Mouse (Mus musculus): Measurements from ENCODE around the gene Elmo1. TPM values are rescaled to one million over a fixed set of nuclear protein-coding genes. Genes with fewer than 3 reads are reported as not detected.

The Elmo1 gene
- polyA plus RNA-seq, 1 experiment, result 56.1 TPM

DNA sequence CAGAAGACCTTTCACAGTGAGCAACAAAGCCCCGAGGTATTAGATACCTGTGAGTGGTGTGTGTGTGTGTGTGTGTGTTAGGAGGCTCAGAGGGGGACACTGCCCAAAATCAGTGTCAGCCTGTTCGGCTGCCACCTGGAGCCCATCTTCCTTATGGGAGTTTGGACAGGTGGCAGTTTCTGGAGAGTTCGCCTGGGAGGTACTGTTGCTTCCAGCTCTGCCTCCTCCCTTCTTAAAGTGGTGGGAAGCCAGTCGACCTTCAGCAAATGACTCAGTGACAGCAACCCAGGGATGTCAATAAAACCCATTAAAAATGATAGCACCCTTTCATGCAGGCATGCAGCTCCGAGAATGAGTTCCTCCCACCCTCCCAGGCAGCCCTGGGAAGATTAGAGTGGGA lies 506.9 kb downstream of the Elmo1 start:
- Histone ChIP-seq H3K4me3 (ENCODE audit: insufficient read depth, low read length) (no peak overlapping the region), H3K4me1 (ENCODE audit: control insufficient read depth, insufficient read depth, low read length) (peaks cover 15% of the 10 kb centered on the region), H3K27ac (ENCODE audit: insufficient read depth, low read length) (peak overlapping the region; percentile 48; the same call in 1 of the 2 replicates)
- TF ChIP-seq POLR2A (IDR thresholded peaks at IDR 0.05; ENCODE audit: extremely low read depth, insufficient read depth, low read length) (no peak), CTCF (IDR thresholded peaks at IDR 0.05; ENCODE audit: extremely low read depth, insufficient read depth, low read length) (no peak)

DNA sequence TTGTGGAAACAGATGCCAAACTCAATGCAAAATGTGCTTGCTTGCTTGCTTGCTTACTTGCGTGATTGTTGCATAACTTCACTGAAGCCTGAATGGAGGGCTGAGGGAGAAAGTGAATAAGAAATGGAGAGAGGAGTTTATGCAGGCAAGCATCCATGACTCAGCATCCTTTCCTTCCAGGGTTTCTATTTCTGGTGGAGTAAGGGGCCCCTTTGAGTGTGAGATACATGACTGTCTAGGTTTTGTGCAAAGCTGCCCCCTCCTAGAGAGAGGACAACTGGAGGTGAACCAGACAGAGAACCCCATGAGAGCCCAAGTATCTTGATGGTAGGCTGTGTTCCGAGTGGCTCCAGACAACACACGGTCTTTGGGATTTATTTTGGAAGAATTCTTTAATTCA lies 508.2 kb downstream of the Elmo1 start:
- H3K27ac ChIP-seq (ENCODE audit: insufficient read depth, low read length), result peak overlapping the region; percentile 94
- no peak overlapping the region for H3K4me3 ChIP-seq (ENCODE audit: insufficient read depth, low read length)
- peaks cover 15% of the 10 kb centered on the region for H3K4me1 ChIP-seq (ENCODE audit: control insufficient read depth, insufficient read depth, low read length)
- TF ChIP-seq CTCF (IDR thresholded peaks at IDR 0.05; ENCODE audit: extremely low read depth, insufficient read depth, low read length) (no peak), POLR2A (IDR thresholded peaks at IDR 0.05; ENCODE audit: extremely low read depth, insufficient read depth, low read length) (no peak)

DNA sequence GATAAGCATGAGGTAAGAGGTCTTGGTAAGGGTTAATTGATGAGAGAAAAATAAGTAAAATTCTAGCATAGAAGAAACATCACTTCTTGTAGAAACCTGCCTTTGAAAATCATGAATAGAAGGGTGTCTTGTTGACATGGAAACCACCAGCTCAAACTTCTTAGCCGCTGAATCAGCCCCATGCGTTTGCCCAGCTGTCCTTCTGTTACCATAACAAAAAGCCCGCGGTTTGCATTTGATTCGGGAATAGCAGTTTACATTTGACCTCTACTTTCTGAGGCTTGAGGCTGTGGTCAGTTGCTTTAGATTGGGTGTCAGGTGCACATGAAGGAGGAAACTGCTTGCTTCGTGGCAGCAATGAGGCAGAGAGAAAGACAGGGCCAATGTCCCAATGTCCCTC lies 509.9 kb downstream of the Elmo1 start:
- Histone ChIP-seq H3K27ac (ENCODE audit: insufficient read depth, low read length) (peak overlapping the region; percentile 54), H3K4me3 (ENCODE audit: insufficient read depth, low read length) (no peak overlapping the region), H3K4me1 (ENCODE audit: control insufficient read depth, insufficient read depth, low read length) (peaks cover 15% of the 10 kb centered on the region)
- no peak for TF ChIP-seq CTCF (IDR thresholded peaks at IDR 0.05; ENCODE audit: extremely low read depth, insufficient read depth, low read length)

DNA sequence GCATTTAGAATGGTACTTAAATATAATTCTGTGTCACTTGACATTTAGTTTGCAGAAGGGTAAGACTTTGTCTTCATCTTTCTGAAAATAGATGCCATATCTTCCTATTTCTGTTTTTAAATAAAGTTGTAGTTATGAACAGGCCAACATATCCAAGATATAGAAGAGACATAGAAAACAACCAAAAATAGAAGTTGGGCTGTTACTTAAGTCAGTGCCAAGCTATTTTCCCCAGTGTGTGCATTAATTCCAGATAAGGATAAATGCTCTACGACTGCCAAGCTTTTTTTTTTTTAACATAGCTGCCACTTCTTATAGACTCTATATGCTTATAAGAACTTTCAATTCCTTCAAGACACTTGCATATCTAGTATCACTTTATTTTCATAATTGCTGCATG lies 511.0 kb downstream of the Elmo1 start:
- Histone ChIP-seq H3K4me1 (ENCODE audit: control insufficient read depth, insufficient read depth, low read length) (peaks cover 15% of the 10 kb centered on the region), H3K4me3 (ENCODE audit: insufficient read depth, low read length) (no peak overlapping the region), H3K27ac (ENCODE audit: insufficient read depth, low read length) (no peak overlapping the region)
- TF ChIP-seq CTCF (IDR thresholded peaks at IDR 0.05; ENCODE audit: extremely low read depth, insufficient read depth, low read length) (no peak), POLR2A (IDR thresholded peaks at IDR 0.05; ENCODE audit: extremely low read depth, insufficient read depth, low read length) (no peak)

DNA sequence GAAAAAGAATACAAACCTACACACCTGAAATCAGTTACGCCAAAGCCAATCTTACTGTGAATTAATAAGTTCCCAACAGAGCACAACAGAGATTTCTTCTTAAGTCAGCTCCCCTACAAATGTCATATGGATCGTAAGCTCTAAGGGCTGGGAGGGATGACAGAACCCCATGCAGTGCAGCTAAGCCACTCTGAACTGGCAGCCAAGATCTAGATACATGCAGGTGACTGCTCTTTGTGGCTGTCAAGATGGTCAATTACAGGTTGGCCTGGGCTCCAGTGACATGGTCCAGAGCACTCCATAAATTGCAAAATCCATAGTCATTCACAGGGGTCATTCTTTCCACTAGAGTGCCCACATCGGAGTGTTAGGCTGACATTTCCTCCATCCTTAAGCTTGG lies 516.5 kb downstream of the Elmo1 start:
- Histone ChIP-seq H3K4me1 (ENCODE audit: control insufficient read depth, insufficient read depth, low read length) (peaks cover under 1% of the 10 kb centered on the region), H3K4me3 (ENCODE audit: insufficient read depth, low read length) (no peak overlapping the region), H3K27ac (ENCODE audit: insufficient read depth, low read length) (no peak overlapping the region)
- TF ChIP-seq CTCF (IDR thresholded peaks at IDR 0.05; ENCODE audit: extremely low read depth, insufficient read depth, low read length) (no peak), POLR2A (IDR thresholded peaks at IDR 0.05; ENCODE audit: extremely low read depth, insufficient read depth, low read length) (no peak)

DNA sequence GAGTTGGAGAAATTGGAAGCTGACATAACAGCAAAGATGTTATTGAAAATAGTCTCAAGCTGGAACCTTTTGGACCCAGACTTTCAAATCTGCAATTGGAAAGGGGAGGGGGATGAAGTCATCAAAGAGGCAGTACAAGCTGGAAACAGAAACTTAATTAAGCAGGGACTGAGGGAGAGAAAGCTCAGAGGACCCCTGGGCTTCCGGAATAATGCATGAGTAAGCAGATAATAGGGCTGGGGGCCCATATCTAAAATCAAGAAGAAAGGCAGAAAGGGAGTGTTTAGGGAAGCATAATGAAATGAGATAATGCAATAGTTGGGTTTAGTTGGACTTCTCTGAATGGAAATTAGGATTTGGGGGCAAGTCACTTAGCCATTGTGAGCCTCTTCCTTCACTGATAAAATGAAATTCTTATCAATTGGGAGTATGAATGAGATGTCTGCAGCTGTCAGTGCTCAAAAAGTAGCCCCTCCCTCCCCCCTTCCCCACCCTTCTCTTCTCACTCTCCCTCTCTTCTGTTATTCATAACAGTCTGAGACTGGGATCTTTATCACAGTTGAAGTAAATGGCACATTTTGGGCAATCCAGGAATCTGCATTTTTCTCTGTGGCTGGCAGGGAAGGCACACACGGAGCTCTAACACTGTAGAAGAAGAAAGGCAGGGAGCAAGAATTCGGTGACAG lies 518.8 kb downstream of the Elmo1 start:
- Histone ChIP-seq H3K4me1 (ENCODE audit: control insufficient read depth, insufficient read depth, low read length) (no peaks in the 10 kb centered on the region), H3K4me3 (ENCODE audit: insufficient read depth, low read length) (no peak overlapping the region), H3K27ac (ENCODE audit: insufficient read depth, low read length) (no peak overlapping the region)
- TF ChIP-seq POLR2A (IDR thresholded peaks at IDR 0.05; ENCODE audit: extremely low read depth, insufficient read depth, low read length), result no peak
- no peak for TF ChIP-seq CTCF (IDR thresholded peaks at IDR 0.05; ENCODE audit: extremely low read depth, insufficient read depth, low read length)

DNA sequence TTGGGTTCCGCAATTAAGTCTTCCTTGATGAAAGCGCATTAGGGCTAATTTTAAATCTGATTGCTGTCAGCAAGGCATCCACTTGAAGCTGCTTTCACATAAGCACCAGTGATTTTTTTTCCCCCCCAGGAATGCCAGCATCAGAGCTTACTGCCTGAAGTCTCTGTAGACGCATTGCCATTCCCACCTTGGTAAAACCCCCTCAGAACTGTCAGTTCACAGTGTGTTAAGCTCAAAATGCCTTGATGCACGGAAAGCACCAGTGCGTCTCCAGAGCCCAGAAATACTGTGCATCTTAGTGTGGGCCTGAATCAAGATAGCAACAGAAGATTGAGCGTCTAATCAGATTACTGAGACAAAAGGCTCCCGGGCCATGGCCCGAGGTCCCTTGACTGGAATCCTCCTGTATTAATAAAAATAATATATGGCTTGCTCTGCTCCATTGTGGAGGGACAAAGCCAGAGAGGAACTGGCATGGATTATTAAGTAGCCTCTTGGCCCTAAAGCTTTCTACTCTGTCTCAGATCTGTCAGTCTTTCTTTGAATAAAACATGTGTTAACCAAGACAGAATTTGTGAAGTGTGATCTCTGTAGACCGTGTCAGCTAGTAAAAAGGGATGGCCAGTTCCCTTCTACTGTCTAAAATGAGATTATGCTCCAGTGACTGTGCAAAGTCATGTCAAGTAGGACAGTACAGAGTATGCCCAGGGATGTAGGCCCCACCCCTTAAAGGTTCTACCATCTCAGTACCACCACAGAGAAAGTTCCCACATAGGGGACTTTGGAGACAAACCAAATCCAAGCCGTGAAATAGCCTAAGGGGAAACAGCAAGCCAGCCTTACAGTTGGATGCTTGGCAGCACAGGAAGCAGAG lies 525.4 kb downstream of the Elmo1 start:
- TF ChIP-seq POLR2A (IDR thresholded peaks at IDR 0.05; ENCODE audit: extremely low read depth, insufficient read depth, low read length) (no peak), CTCF (IDR thresholded peaks at IDR 0.05; ENCODE audit: extremely low read depth, insufficient read depth, low read length) (no peak)
- Histone ChIP-seq H3K4me3 (ENCODE audit: insufficient read depth, low read length) (no peak overlapping the region), H3K4me1 (ENCODE audit: control insufficient read depth, insufficient read depth, low read length) (no peaks in the 10 kb centered on the region), H3K27ac (ENCODE audit: insufficient read depth, low read length) (no peak overlapping the region)

DNA sequence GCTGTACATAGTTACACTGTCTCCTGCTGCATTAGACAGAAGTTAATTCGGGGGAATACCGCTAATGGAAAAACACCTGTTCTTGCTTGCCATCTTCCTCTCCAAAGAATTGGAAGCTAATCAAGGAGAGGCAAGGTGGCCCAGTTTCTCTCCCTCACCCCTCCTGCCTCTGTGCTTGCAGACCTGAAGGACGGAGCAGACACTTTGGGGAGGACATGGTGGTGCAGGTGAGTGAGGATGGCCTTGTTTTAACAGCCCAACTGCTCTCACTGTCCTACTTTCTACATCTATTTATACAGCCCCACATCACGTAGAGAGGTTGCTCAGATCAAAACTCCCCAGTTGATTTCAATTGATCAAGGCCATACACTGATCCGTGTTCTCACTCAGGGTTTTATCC lies 529.5 kb downstream of the Elmo1 start:
- TF ChIP-seq POLR2A (IDR thresholded peaks at IDR 0.05; ENCODE audit: extremely low read depth, insufficient read depth, low read length) (no peak), CTCF (IDR thresholded peaks at IDR 0.05; ENCODE audit: extremely low read depth, insufficient read depth, low read length) (no peak)
- Histone ChIP-seq H3K27ac (ENCODE audit: insufficient read depth, low read length) (no peak overlapping the region), H3K4me3 (ENCODE audit: insufficient read depth, low read length) (no peak overlapping the region), H3K4me1 (ENCODE audit: control insufficient read depth, insufficient read depth, low read length) (no peaks in the 10 kb centered on the region)

DNA sequence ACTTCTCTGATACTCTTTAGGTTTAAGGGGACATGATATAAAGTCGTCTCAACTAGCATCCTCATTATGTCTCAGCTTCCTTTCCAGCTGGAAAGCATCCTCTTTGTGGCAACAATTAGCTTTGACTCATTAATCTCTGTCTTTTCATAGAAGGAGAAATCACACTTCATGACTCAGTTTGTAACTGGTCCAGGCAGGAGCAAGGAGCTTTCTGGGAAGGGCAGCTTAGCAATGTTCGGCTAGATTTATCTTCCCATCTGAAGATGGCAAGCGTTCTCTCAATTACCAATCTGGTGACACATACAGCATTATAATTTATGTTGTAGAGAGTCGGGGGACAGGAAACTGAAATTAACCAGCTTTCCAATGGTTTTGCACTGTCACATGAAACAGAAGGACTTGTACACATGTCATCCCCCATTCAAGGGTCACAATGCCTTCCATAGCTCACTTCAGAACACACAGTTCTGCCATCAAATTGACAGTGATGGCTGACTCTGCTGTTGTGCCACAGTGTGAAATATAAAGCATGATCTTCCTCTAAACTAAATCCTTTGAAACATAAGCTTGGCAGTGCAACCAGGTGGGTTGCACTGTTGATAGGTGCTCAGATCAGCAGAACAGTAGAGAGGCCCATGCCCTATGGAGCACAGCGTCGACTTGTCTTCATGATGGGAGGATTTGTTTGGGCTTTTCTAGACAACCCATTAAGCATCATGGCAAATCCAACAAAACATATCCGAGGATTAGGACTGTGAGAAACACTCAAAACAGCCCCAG lies 532.9 kb downstream of the Elmo1 start:
- TF ChIP-seq CTCF (IDR thresholded peaks at IDR 0.05; ENCODE audit: extremely low read depth, insufficient read depth, low read length), result no peak
- TF ChIP-seq POLR2A (IDR thresholded peaks at IDR 0.05; ENCODE audit: extremely low read depth, insufficient read depth, low read length), result no peak
- Histone ChIP-seq H3K27ac (ENCODE audit: insufficient read depth, low read length) (no peak overlapping the region), H3K4me3 (ENCODE audit: insufficient read depth, low read length) (no peak overlapping the region), H3K4me1 (ENCODE audit: control insufficient read depth, insufficient read depth, low read length) (no peaks in the 10 kb centered on the region)

All from cortical plate, adult 2 months (tissue).